8 mouse cellular contexts compared by ENCODE assay signal in genomic region chr8:119862390-119862734, GRCm38 (mm10). TPM values are rescaled to one million over a fixed set of nuclear protein-coding genes. Genes with fewer than 3 reads are reported as not detected.
DNase-seq lines count a peak whose midpoint lies in the region; ATAC-seq lines count a peak whose summit lies in the region.

No protein-coding gene starts in this region.

- peaks cover 4% of the 10 kb centered on the region; the same call in 1 of the 2 replicates for H3K27me3 ChIP-seq in kidney, embryonic 16.5 days (ENCODE audit: insufficient read depth, low read length)
- H3K27me3 ChIP-seq in hindbrain, embryonic 13.5 days = peaks cover 4% of the 10 kb centered on the region; the same call in 1 of the 2 replicates
- H3K27me3 ChIP-seq in midbrain, embryonic 13.5 days = peaks cover 4% of the 10 kb centered on the region; the same call in 1 of the 2 replicates

- no peaks in the 10 kb centered on the region for H3K9me3 ChIP-seq in kidney, embryonic 16.5 days (ENCODE audit: low read length)
- no peaks in the 10 kb centered on the region for H3K9me3 ChIP-seq in hindbrain, embryonic 13.5 days
- no peaks in the 10 kb centered on the region for H3K9me3 ChIP-seq in midbrain, embryonic 13.5 days

- no peaks in the 10 kb centered on the region for H3K36me3 ChIP-seq in kidney, embryonic 16.5 days (ENCODE audit: insufficient read depth, low read length)
- H3K36me3 ChIP-seq in hindbrain, embryonic 13.5 days = no peaks in the 10 kb centered on the region
- 0 out of 2 replicates have a peak, but pooled peaks cover 3% of the 10 kb centered on the region for H3K36me3 ChIP-seq in midbrain, embryonic 13.5 days

- H3K9ac ChIP-seq in kidney, embryonic 16.5 days (replicated peaks; ENCODE audit: low read length) = peak overlapping the region; percentile 89
- H3K9ac ChIP-seq in hindbrain, embryonic 13.5 days = peak overlapping the region; percentile 88
- peak overlapping the region; percentile 81 for H3K9ac ChIP-seq in midbrain, embryonic 13.5 days (replicated peaks)

- H3K4me2 ChIP-seq in kidney, embryonic 16.5 days (replicated peaks; ENCODE audit: low read depth, low read length) = peak overlapping the region; percentile 94
- H3K4me2 ChIP-seq in hindbrain, embryonic 13.5 days = peak overlapping the region; percentile 87
- H3K4me2 ChIP-seq in midbrain, embryonic 13.5 days (replicated peaks) = peak overlapping the region; percentile 87

- peak overlapping the region; percentile 85 for H3K4me3 ChIP-seq in kidney, embryonic 16.5 days (ENCODE audit: low read length)
- peak overlapping the region; percentile 83 for H3K4me3 ChIP-seq in brown adipose tissue, adult 24 weeks (ENCODE audit: insufficient read depth, low read depth, low read length)
- H3K4me3 ChIP-seq in hindbrain, embryonic 13.5 days = peak overlapping the region; percentile 76
- peak overlapping the region; percentile 78 for H3K4me3 ChIP-seq in midbrain, embryonic 13.5 days (replicated peaks)

- under 1% methylated on average over 18 of the region's 19 CpGs for WGBS in kidney, embryonic 16.5 days
- WGBS in hindbrain, embryonic 13.5 days = 2% methylated on average over 19 of the region's 19 CpGs
- 1% methylated on average over 19 of the region's 19 CpGs for WGBS in midbrain, embryonic 13.5 days

- peak overlapping the region; percentile 65 for H3K27ac ChIP-seq in kidney, embryonic 16.5 days (ENCODE audit: low read length)
- no peak overlapping the region for H3K27ac ChIP-seq in brown adipose tissue, adult 24 weeks (replicated peaks; ENCODE audit: low read depth, low read length)
- peak overlapping the region; percentile 55; the same call in 1 of the 2 replicates for H3K27ac ChIP-seq in hindbrain, embryonic 13.5 days
- peak overlapping the region; percentile 58; the same call in 1 of the 2 replicates for H3K27ac ChIP-seq in midbrain, embryonic 13.5 days

- peaks cover 11% of the 10 kb centered on the region for H3K4me1 ChIP-seq in kidney, embryonic 16.5 days (ENCODE audit: insufficient read depth, low read length)
- no peaks in the 10 kb centered on the region for H3K4me1 ChIP-seq in brown adipose tissue, adult 24 weeks (ENCODE audit: control insufficient read depth, insufficient read depth, insufficient read length, low read length)
- H3K4me1 ChIP-seq in hindbrain, embryonic 13.5 days (replicated peaks) = peaks cover 15% of the 10 kb centered on the region
- H3K4me1 ChIP-seq in midbrain, embryonic 13.5 days (replicated peaks) = peaks cover 17% of the 10 kb centered on the region

- peak; percentile 68 for ATAC-seq in kidney, embryonic 16.5 days (ENCODE audit: low FRiP score, low TSS enrichment)
- ATAC-seq in hindbrain, embryonic 13.5 days (ENCODE audit: low FRiP score) = no peak
- ATAC-seq in midbrain, embryonic 13.5 days = no peak

- no peak for DNase-seq in kidney, adult 18-20 months
- DNase-seq in gastrocnemius, adult 18-20 months (ENCODE audit: low spot score) = no peak
- no peak for DNase-seq in right cerebral cortex, adult 2 months (ENCODE audit: low spot score in 2 of 2)
- DNase-seq in frontal cortex, adult 2 months (ENCODE audit: extremely low spot score in 1 of 2, low spot score in 1 of 2) = no peak

RNA-seq across cellular contexts. Expression of gene Klhl36, which starts 0.3 kb away (rescaled TPM):
- 20.4 and 22.4 TPM in 2 replicates for polyA plus RNA-seq in kidney, embryonic 16.5 days (2015; fragmentation: Nextera tagmentation; extraction: Ambion mirVana)
- polyA plus RNA-seq in brown adipose tissue, adult 24 weeks (2012; ENCODE audit: insufficient read depth, insufficient read length, missing spikeins) = 2.7 and 4.0 TPM in 2 replicates
- 14.6 and 14.8 TPM in 2 replicates for polyA plus RNA-seq in hindbrain, embryonic 13.5 days (2015; fragmentation: Nextera tagmentation; extraction: Ambion mirVana)
- 12.7 and 13.0 TPM in 2 replicates for polyA plus RNA-seq in midbrain, embryonic 13.5 days (2015; fragmentation: Nextera tagmentation; extraction: Ambion mirVana)
- 1 to 10 TPM; 1.2 to 1.3 TPM for total RNA-seq in gastrocnemius, adult 18-20 months (2021)
- polyA plus RNA-seq in frontal cortex, adult 2 months (2012; rRNA removed) = 9.5 and 10.2 TPM in 2 replicates

RNA-seq across cellular contexts. Expression of gene Cotl1, which starts 22.0 kb away (rescaled TPM):
- 130 and 138 TPM in 2 replicates for polyA plus RNA-seq in kidney, embryonic 16.5 days (2015; fragmentation: Nextera tagmentation; extraction: Ambion mirVana)
- 16.9 and 18.2 TPM in 2 replicates for polyA plus RNA-seq in brown adipose tissue, adult 24 weeks (2012; ENCODE audit: insufficient read depth, insufficient read length, missing spikeins)
- 98.1 and 106 TPM in 2 replicates for polyA plus RNA-seq in hindbrain, embryonic 13.5 days (2015; fragmentation: Nextera tagmentation; extraction: Ambion mirVana)
- 79.8 and 105 TPM in 2 replicates for polyA plus RNA-seq in midbrain, embryonic 13.5 days (2015; fragmentation: Nextera tagmentation; extraction: Ambion mirVana)
- 1 to 10 TPM; 4.7 to 6.0 TPM for total RNA-seq in gastrocnemius, adult 18-20 months (2021)
- 108 and 119 TPM in 2 replicates for polyA plus RNA-seq in frontal cortex, adult 2 months (2012; rRNA removed)

RNA-seq across cellular contexts. Expression of gene Usp10, which starts 47.8 kb away (rescaled TPM):
- polyA plus RNA-seq in kidney, embryonic 16.5 days (2015; fragmentation: Nextera tagmentation; extraction: Ambion mirVana) = 194 and 197 TPM in 2 replicates
- 40.9 and 46.6 TPM in 2 replicates for polyA plus RNA-seq in brown adipose tissue, adult 24 weeks (2012; ENCODE audit: insufficient read depth, insufficient read length, missing spikeins)
- 123 and 126 TPM in 2 replicates for polyA plus RNA-seq in hindbrain, embryonic 13.5 days (2015; fragmentation: Nextera tagmentation; extraction: Ambion mirVana)
- 130 and 137 TPM in 2 replicates for polyA plus RNA-seq in midbrain, embryonic 13.5 days (2015; fragmentation: Nextera tagmentation; extraction: Ambion mirVana)
- total RNA-seq in gastrocnemius, adult 18-20 months (2021) = 10 to 100 TPM; 62.1 to 62.7 TPM
- polyA plus RNA-seq in frontal cortex, adult 2 months (2012; rRNA removed) = 86.8 and 98.2 TPM in 2 replicates

RNA-seq across cellular contexts. Expression of gene Gm20388, which starts 48.3 kb away (rescaled TPM):
- polyA plus RNA-seq in kidney, embryonic 16.5 days (2015; fragmentation: Nextera tagmentation; extraction: Ambion mirVana) = 2.9 and 7.7 TPM in 2 replicates
- polyA plus RNA-seq in brown adipose tissue, adult 24 weeks (2012; ENCODE audit: insufficient read depth, insufficient read length, missing spikeins) = 40.2 and 44.7 TPM in 2 replicates
- polyA plus RNA-seq in hindbrain, embryonic 13.5 days (2015; fragmentation: Nextera tagmentation; extraction: Ambion mirVana) = 1.9 and 4.1 TPM in 2 replicates
- polyA plus RNA-seq in midbrain, embryonic 13.5 days (2015; fragmentation: Nextera tagmentation; extraction: Ambion mirVana) = 4.4 and 10.3 TPM in 2 replicates
- 10 to 100 TPM; 10.5 to 12.3 TPM for total RNA-seq in gastrocnemius, adult 18-20 months (2021)
- 15.5 and 22.2 TPM in 2 replicates for polyA plus RNA-seq in frontal cortex, adult 2 months (2012; rRNA removed)
